Mouse (Mus musculus) adrenal gland, postnatal 14 days (tissue): ENCODE data around the gene Glycam1. TPM values are rescaled to one million over a fixed set of nuclear protein-coding genes. Genes with fewer than 3 reads are reported as not detected.
"Not testable (repeated sequence)": the region's sequence is repeated elsewhere in the genome, so short reads cannot be mapped to it uniquely, and the experiment has no call there.

Experiments
- DNase-seq: peaks from one replicate; pipeline ENCODE4 v3.0.0; 2021; ENCODE audit warnings: mixed read lengths
- long read RNA-seq, 2 experiments: library from polyadenylated mRNA; stranded (forward); transcript quantifications; one replicate each; pipeline ENCODE4 v2.0.0; 2021
- total RNA-seq: library from RNA; stranded (reverse); gene quantifications from 2 replicates; pipeline ENCODE4 v1.2.3, GENCODE M21; 2021

Gene Glycam1
- total RNA-seq = 208 TPM in 1 of 2 replicates, not detected in the other
- long read RNA-seq, experiment 1 = 0 reads
- long read RNA-seq, experiment 2, partial matches to known transcripts = 0 of 1 reads
- long read RNA-seq, experiment 2, other reads (novel, unspliced or antisense) = 0 of 1 reads

GRCm38 (mm10) chr15:103564981-103565380 lies at the start of gene Glycam1:
Glycam1 (minus strand) TSS chr15:103565081.
- DNase-seq = no peak

- DNase-seq = no peak
Observed at GRCm38 (mm10) chr15:103604481-103604880, 39.6 kb upstream of the Glycam1 start.

- DNase-seq = no peak
Observed at GRCm38 (mm10) chr15:103590779-103591178, 25.9 kb upstream of the Glycam1 start.

GRCm38 (mm10) chr15:103587752-103588151 lies 22.9 kb upstream of the Glycam1 start:
- not testable (repeated sequence) for DNase-seq

GRCm38 (mm10) chr15:103585876-103586275 lies 21.0 kb upstream of the Glycam1 start:
- no peak for DNase-seq

- DNase-seq = peak; percentile 58
Observed at GRCm38 (mm10) chr15:103552096-103552690, 12.7 kb downstream of the Glycam1 start.

- DNase-seq = no peak
Observed at GRCm38 (mm10) chr15:103551053-103551452, 13.8 kb downstream of the Glycam1 start.

GRCm38 (mm10) chr15:103549475-103549874 lies 15.4 kb downstream of the Glycam1 start:
- no peak for DNase-seq

GRCm38 (mm10) chr15:103547983-103548382 lies 16.9 kb downstream of the Glycam1 start:
- no peak for DNase-seq

GRCm38 (mm10) chr15:103542526-103542925 lies 22.4 kb downstream of the Glycam1 start:
- no peak for DNase-seq

- DNase-seq = no peak
Observed at GRCm38 (mm10) chr15:103540646-103541045, 24.2 kb downstream of the Glycam1 start.

- no peak for DNase-seq
Observed at GRCm38 (mm10) chr15:103539259-103539658, 25.6 kb downstream of the Glycam1 start.

- peak; percentile 85 for DNase-seq
Observed at GRCm38 (mm10) chr15:103537822-103538213, 27.1 kb downstream of the Glycam1 start, which contains the start of gene Ppp1r1a. Ppp1r1a (minus strand) TSS chr15:103538003.

GRCm38 (mm10) chr15:103537011-103537821 lies 27.7 kb downstream of the Glycam1 start:
- peak; percentile 32 for DNase-seq

- DNase-seq = no peak
Observed at GRCm38 (mm10) chr15:103536456-103536855, 28.4 kb downstream of the Glycam1 start.

- DNase-seq = no peak
Observed at GRCm38 (mm10) chr15:103535786-103536185, 29.1 kb downstream of the Glycam1 start.

- DNase-seq = no peak
Observed at GRCm38 (mm10) chr15:103535030-103535429, 29.9 kb downstream of the Glycam1 start.

GRCm38 (mm10) chr15:103534054-103534620 lies 30.7 kb downstream of the Glycam1 start:
- DNase-seq = no peak

GRCm38 (mm10) chr15:103530372-103530771 lies 34.5 kb downstream of the Glycam1 start:
- DNase-seq = peak; percentile 66

- no peak for DNase-seq
Observed at GRCm38 (mm10) chr15:103523156-103523555, 41.7 kb downstream of the Glycam1 start.

GRCm38 (mm10) chr15:103522458-103523099 lies 42.3 kb downstream of the Glycam1 start:
- peak; percentile 13 for DNase-seq
